Mouse (Mus musculus) urinary bladder, postnatal 4 days (tissue): ENCODE data around the gene Pdzph1.
A peak's percentile ranks its signal among the peaks of the same experiment; 100 is the strongest.

Experiments used
- DNase-seq, 2 experiments: peaks; one replicate each; pipeline ENCODE4 v3.0.0; 2021 to 2022; ENCODE audit warnings: low spot score in 2 of 2

The Pdzph1 gene

GRCm38 (mm10) chr17:58991275-58991674, at the start of gene Pdzph1:
Pdzph1 (minus strand) TSS chr17:58991375.
- no peak for DNase-seq

- DNase-seq: no peak
These were observed 48.6 kb upstream of the Pdzph1 start for GRCm38 (mm10) chr17:59039754-59040153.

GRCm38 (mm10) chr17:59033445-59033844, 42.3 kb upstream of the Pdzph1 start:
- no peak for DNase-seq

- no peak for DNase-seq
These were observed 35.2 kb upstream of the Pdzph1 start for GRCm38 (mm10) chr17:59026336-59026735.

- DNase-seq: no peak
These were observed 33.3 kb upstream of the Pdzph1 start for GRCm38 (mm10) chr17:59024502-59024901.

GRCm38 (mm10) chr17:59023971-59024370, 32.8 kb upstream of the Pdzph1 start:
- DNase-seq: no peak

GRCm38 (mm10) chr17:59018666-59019065, 27.5 kb upstream of the Pdzph1 start:
- DNase-seq: no peak

- peak; percentile 33 to 62 for DNase-seq
These were observed 21.9 kb upstream of the Pdzph1 start, which contains the start of gene Nudt12 for GRCm38 (mm10) chr17:59013091-59013459. Nudt12 (minus strand) TSS chr17:59013372.

- DNase-seq: no peak
These were observed 21.4 kb upstream of the Pdzph1 start for GRCm38 (mm10) chr17:59012421-59013090.

- no peak for DNase-seq
These were observed 20.6 kb upstream of the Pdzph1 start for GRCm38 (mm10) chr17:59011546-59012307.

- no peak for DNase-seq
These were observed 17.9 kb downstream of the Pdzph1 start for GRCm38 (mm10) chr17:58973237-58973636.

GRCm38 (mm10) chr17:58959905-58960304, 31.3 kb downstream of the Pdzph1 start:
- no peak for DNase-seq

- DNase-seq: no peak
These were observed 34.1 kb downstream of the Pdzph1 start for GRCm38 (mm10) chr17:58957055-58957454.

- no peak for DNase-seq
These were observed 48.0 kb downstream of the Pdzph1 start for GRCm38 (mm10) chr17:58943015-58943822.

GRCm38 (mm10) chr17:58938598-58938997, 52.6 kb downstream of the Pdzph1 start:
- DNase-seq: no peak

GRCm38 (mm10) chr17:58937533-58937932, 53.6 kb downstream of the Pdzph1 start:
- DNase-seq: no peak

- no peak for DNase-seq
These were observed 58.2 kb downstream of the Pdzph1 start for GRCm38 (mm10) chr17:58932983-58933280.

- no peak for DNase-seq
These were observed 58.7 kb downstream of the Pdzph1 start for GRCm38 (mm10) chr17:58932279-58932982.

- no peak for DNase-seq
These were observed 66.2 kb downstream of the Pdzph1 start for GRCm38 (mm10) chr17:58924754-58925546.

GRCm38 (mm10) chr17:58923901-58924476, 67.2 kb downstream of the Pdzph1 start:
- DNase-seq: no peak
